In the genomic region with DNA sequence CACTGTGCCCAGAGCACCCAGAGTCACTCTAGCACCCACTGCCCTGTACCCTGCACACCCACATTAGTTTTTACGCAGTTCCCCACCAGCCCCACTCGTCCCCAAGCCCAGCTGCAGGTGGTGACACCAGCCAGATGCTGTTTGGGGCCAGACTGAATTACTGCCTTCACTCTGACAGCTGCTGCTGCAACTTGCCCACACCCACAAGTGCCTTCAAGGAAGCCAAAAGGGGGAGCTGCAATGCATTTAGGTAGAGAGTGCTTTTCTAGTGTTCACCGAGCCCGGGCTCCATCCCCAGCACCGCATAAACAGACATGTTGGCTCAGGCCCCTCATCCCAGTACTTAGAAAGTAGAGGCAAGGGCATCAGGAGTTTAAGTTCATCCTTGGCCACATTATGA, we compare ENCODE assay signal across 30 mouse cellular contexts. TPM values are rescaled to one million over a fixed set of nuclear protein-coding genes. Genes with fewer than 3 reads are reported as not detected.
DNase-seq lines count a peak whose midpoint lies in the region; ATAC-seq and TF ChIP-seq lines count a peak whose summit lies in the region.
"Had no signal": no experiment of that assay in that cellular context is flagged by ENCODE, and none has a peak within 500 bp of the region (broad histone marks: within the 10 kb centered on the region; RNA-seq: fewer than 3 reads in every experiment).

No protein-coding gene starts in this region.

- WGBS in liver, embryonic 14.5 days (ENCODE audit: insufficient replicate concordance): 57% methylated on average over 5 of the region's 5 CpGs

- intact Hi-C loops in gastrocnemius, postnatal 14 days (cut with DNase I; ENCODE audit: low total_unique reads): no loop called here

- H3K4me3 ChIP-seq in liver, embryonic 14.5 days (ENCODE audit: insufficient read depth in 1 of 2, low read depth in 2 of 2, low read length in 2 of 2): no peak overlapping the region
- H3K4me3 ChIP-seq: forebrain, embryonic 13.5 days; heart, embryonic 13.5 days; midbrain, embryonic 12.5 days; myocyte; neural tube, embryonic 13.5 days; stomach, embryonic 15.5 days had no signal

- H3K9ac ChIP-seq in liver, embryonic 14.5 days (replicated peaks): no peak overlapping the region
- H3K9ac ChIP-seq: forebrain, embryonic 13.5 days; heart, embryonic 13.5 days; hindbrain, embryonic 14.5 days; midbrain, embryonic 12.5 days; stomach, embryonic 15.5 days had no signal

- peaks cover 34% of the 10 kb centered on the region for H3K27me3 ChIP-seq in liver, embryonic 14.5 days (ENCODE audit: control insufficient read depth, insufficient read depth, low read length)
- H3K27me3 ChIP-seq: stomach, embryonic 15.5 days had no signal

- H3K4me2 ChIP-seq in liver, embryonic 14.5 days (ENCODE audit: low read depth): no peak overlapping the region
- H3K4me2 ChIP-seq: midbrain, embryonic 12.5 days had no signal

- no peak for ATAC-seq in liver, embryonic 14.5 days (ENCODE audit: insufficient read depth)
- ATAC-seq: activated CD4-positive, CD25-positive, alpha-beta regulatory T cell, adult 4 months; forebrain, embryonic 13.5 days; intestine, postnatal 0 days; lung, postnatal 0 days had no signal

- no peaks in the 10 kb centered on the region for H3K36me3 ChIP-seq in liver, embryonic 14.5 days (replicated peaks; ENCODE audit: control insufficient read depth, insufficient read depth, low read depth)
- H3K36me3 ChIP-seq: heart, embryonic 13.5 days; midbrain, embryonic 12.5 days; neural tube, embryonic 13.5 days; stomach, embryonic 15.5 days had no signal

- H3K9me3 ChIP-seq in liver, embryonic 14.5 days (ENCODE audit: control insufficient read depth, low read length): no peaks in the 10 kb centered on the region
- H3K9me3 ChIP-seq: forebrain, embryonic 13.5 days; heart, embryonic 13.5 days; megakaryocyte, embryonic 14.5 days; midbrain, embryonic 12.5 days; neural tube, embryonic 13.5 days; stomach, embryonic 15.5 days had no signal

- TF ChIP-seq EP300 in liver, embryonic 14.5 days (IDR thresholded peaks at IDR 0.05; ENCODE audit: low read depth): no peak

- TF ChIP-seq CTCF in liver, embryonic 14.5 days (IDR thresholded peaks at IDR 0.05; ENCODE audit: low read depth): 0 out of 2 replicates have a peak, but pooled peaks have one; percentile 14

- peaks cover 7 to 11% of the 10 kb centered on the region in 2 experiments for H3K4me1 ChIP-seq in liver, embryonic 14.5 days (replicated peaks; ENCODE audit: control insufficient read depth in 2 of 2, insufficient read depth in 2 of 2, low read length in 1 of 2)

- no peak for DNase-seq in liver, embryonic 14.5 days (ENCODE audit: low read depth in 3 of 3, low spot score in 3 of 3)
- no peak for DNase-seq in liver
- peak; percentile 48 to 70 for DNase-seq in thymus, adult 18-20 months
- DNase-seq in thymus, postnatal 25 days: peak; percentile 73
- no peak for DNase-seq in gastrocnemius, postnatal 14 days
- no peak for DNase-seq in spleen, postnatal 14 days (ENCODE audit: low spot score in 2 of 2)
- DNase-seq: adrenal gland, adult 2 months; adrenal gland, postnatal 36 days; cerebellum, postnatal 14 days; gastrocnemius, postnatal 36 days; heart, postnatal 10 days; lung, postnatal 4 days had no signal

- H3K27ac ChIP-seq in liver, embryonic 14.5 days: no peak overlapping the region
- H3K27ac ChIP-seq: forebrain, embryonic 13.5 days; heart, embryonic 13.5 days; hindbrain, embryonic 14.5 days; midbrain, embryonic 12.5 days; neural tube, embryonic 13.5 days had no signal

RNA-seq across cellular contexts. Expression of a gene that starts 4.9 kb away (rescaled TPM):
- polyA plus RNA-seq in liver, embryonic 14.5 days (2012; rRNA removed): 0.54 and 0.56 TPM in 2 replicates
- polyA plus RNA-seq in liver, embryonic 14.5 days (2014; fragmentation: Nextera tagmentation; extraction: Ambion mirVana): 0.18 and 0.23 TPM in 2 replicates
- 1 to 10 TPM; 1.3 to 2.2 TPM for total RNA-seq in gastrocnemius, postnatal 14 days (2021)

RNA-seq across cellular contexts. Expression of a gene that starts 8.8 kb away (rescaled TPM):
- 1.6 TPM in 2 replicates for polyA plus RNA-seq in liver, embryonic 14.5 days (2012; rRNA removed)
- polyA plus RNA-seq in liver, embryonic 14.5 days (2014; fragmentation: Nextera tagmentation; extraction: Ambion mirVana): 3.2 and 4.9 TPM in 2 replicates
- not detected for total RNA-seq in gastrocnemius, postnatal 14 days (2021)
- total RNA-seq: adrenal gland, postnatal 36 days; gastrocnemius, postnatal 36 days; heart, adult 8-10 months; heart, postnatal 10 days; midbrain, postnatal 0 days had no signal
- polyA plus RNA-seq: adrenal gland, adult 2 months; C2C12; embryonic facial prominence, embryonic 11.5 days; kidney, embryonic 14.5 days had no signal

RNA-seq across cellular contexts. Expression of a gene that starts 11.4 kb away (rescaled TPM):
- polyA plus RNA-seq in liver, embryonic 14.5 days (2012; rRNA removed): 3.4 and 3.5 TPM in 2 replicates
- polyA plus RNA-seq in liver, embryonic 14.5 days (2014; fragmentation: Nextera tagmentation; extraction: Ambion mirVana): 4.0 and 4.1 TPM in 2 replicates
- total RNA-seq in gastrocnemius, postnatal 14 days (2021): 10 to 100 TPM; 25.7 to 33.5 TPM

RNA-seq across cellular contexts. Expression of a gene that starts 15.2 kb away (rescaled TPM):
- 46.4 and 51.3 TPM in 2 replicates for polyA plus RNA-seq in liver, embryonic 14.5 days (2012; rRNA removed)
- polyA plus RNA-seq in liver, embryonic 14.5 days (2014; fragmentation: Nextera tagmentation; extraction: Ambion mirVana): 27.7 and 33.7 TPM in 2 replicates
- total RNA-seq in gastrocnemius, postnatal 14 days (2021): 10 to 100 TPM; 25.9 to 30.6 TPM

RNA-seq across cellular contexts. Expression of a gene that starts 27.1 kb away (rescaled TPM):
- not detected in 2 replicates for polyA plus RNA-seq in liver, embryonic 14.5 days (2012; rRNA removed)
- not detected in 2 replicates for polyA plus RNA-seq in liver, embryonic 14.5 days (2014; fragmentation: Nextera tagmentation; extraction: Ambion mirVana)
- not detected for total RNA-seq in gastrocnemius, postnatal 14 days (2021)
- total RNA-seq: adrenal gland, adult 2 months; adrenal gland, postnatal 36 days; CH12.LX; gastrocnemius, postnatal 36 days; heart, adult 8-10 months; heart, postnatal 10 days; hematopoietic stem cell, adult 5-6 weeks had no signal
- polyA plus RNA-seq: activated CD4-positive, CD25-positive, alpha-beta regulatory T cell, adult 4 months; heart, embryonic 13.5 days; intestine, postnatal 0 days had no signal

Comparison
In these comparisons a context has a peak if more than half of its experiments do, and no peak if none do; other contexts are left out.
1. DNase-seq: peak in thymus, adult 18-20 months (2 of 2) and thymus, postnatal 25 days (single experiment); none in liver, embryonic 14.5 days (0 of 3), liver (single experiment), gastrocnemius, postnatal 14 days (single experiment) and spleen, postnatal 14 days (0 of 2).